ENCODE assay signal across 19 mouse cellular contexts in the genomic region with DNA sequence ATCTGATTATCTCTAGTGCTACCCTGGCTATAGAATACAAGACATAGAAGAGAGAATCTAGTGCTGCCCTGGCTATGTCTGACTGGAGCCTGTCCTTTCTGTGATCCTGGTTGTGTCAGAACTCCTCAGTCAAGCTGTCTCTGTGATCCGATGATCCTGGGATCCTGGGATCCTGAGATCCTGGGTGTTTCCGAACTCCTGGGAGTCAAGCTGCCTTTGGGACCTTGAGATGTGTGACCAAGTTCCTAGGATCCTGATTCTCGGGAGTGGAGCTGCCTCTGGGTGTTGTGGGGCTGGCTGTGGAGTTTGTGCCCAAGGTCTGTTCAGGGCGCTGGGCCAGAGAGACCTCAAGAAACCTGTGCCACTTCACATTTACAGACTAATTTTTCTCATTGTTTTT.
"Had no signal": no experiment of that assay in that cellular context is flagged by ENCODE, and none has a peak within 500 bp of the region (broad histone marks: within the 10 kb centered on the region; RNA-seq: fewer than 3 reads in every experiment).

No protein-coding gene starts in this region.

- H3K9me3 ChIP-seq: midbrain, embryonic 10.5 days; midbrain, embryonic 12.5 days; neural tube, embryonic 13.5 days; neural tube, embryonic 15.5 days had no signal

- H3K9ac ChIP-seq: lung, embryonic 14.5 days; midbrain, embryonic 12.5 days; neural tube, embryonic 13.5 days; neural tube, embryonic 15.5 days had no signal

- H3K4me1 ChIP-seq: midbrain, embryonic 10.5 days; midbrain, embryonic 12.5 days; neural tube, embryonic 13.5 days; neural tube, embryonic 15.5 days had no signal

- H3K27me3 ChIP-seq: midbrain, embryonic 12.5 days; neural tube, embryonic 13.5 days; neural tube, embryonic 15.5 days had no signal

- DNase-seq: lung, adult 18-20 months; lung, embryonic 14.5 days; lung, postnatal 10 days; lung, postnatal 4 days; midbrain, embryonic 14.5 days; retina, postnatal 1 day; right cerebral cortex, adult 18-20 months; right cerebral cortex, postnatal 25 days; right cerebral cortex, postnatal 4 days; spleen, adult 18-20 months; thymus, adult 18-20 months; thymus, postnatal 14 days; thymus, postnatal 36 days had no signal

- H3K4me2 ChIP-seq: lung, embryonic 14.5 days; midbrain, embryonic 12.5 days; neural tube, embryonic 13.5 days; neural tube, embryonic 15.5 days had no signal

- ATAC-seq: midbrain, embryonic 16.5 days had no signal

- H3K27ac ChIP-seq: midbrain, embryonic 10.5 days; midbrain, embryonic 12.5 days; neural tube, embryonic 13.5 days; neural tube, embryonic 15.5 days had no signal

- H3K36me3 ChIP-seq: midbrain, embryonic 10.5 days; midbrain, embryonic 12.5 days; neural tube, embryonic 13.5 days; neural tube, embryonic 15.5 days had no signal

- H3K4me3 ChIP-seq: midbrain, embryonic 10.5 days; midbrain, embryonic 12.5 days; myocyte; neural tube, embryonic 13.5 days; neural tube, embryonic 15.5 days had no signal
